Mouse (Mus musculus) hindbrain, postnatal 0 days (tissue): ENCODE results near the gene Adamts14. TPM values are rescaled to one million over a fixed set of nuclear protein-coding genes. Genes with fewer than 3 reads are reported as not detected.
A peak's percentile ranks its signal among the peaks of the same experiment; 100 is the strongest.

Experiments
- ATAC-seq: fragments of 200-750 bp; cut with Nextera tagmentation; 2 replicates; pipeline ENCODE4 v1.8.0; 2017; ENCODE audit warnings: mild to moderate bottlenecking, moderate TSS enrichment, moderate library complexity
- DNase-seq: peaks from one replicate; pipeline ENCODE4 v3.0.0-alpha.2; 2015; ENCODE audit warnings: low spot score
- H3K27ac ChIP-seq: fragments of 300-500 bp; sonication (generic); 2 replicates; pipeline ENCODE4 v1.5.1; 2014; ENCODE audit warnings: mild to moderate bottlenecking
- H3K27me3 ChIP-seq: fragments of 300-500 bp; sonication (generic); 2 replicates; pipeline ENCODE4 v1.6.1; 2014; ENCODE audit warnings: low read length, mixed read lengths; ENCODE audit not compliant: insufficient read depth
- H3K36me3 ChIP-seq: fragments of 300-500 bp; sonication (generic); 2 replicates; pipeline ENCODE4 v1.6.1; 2014; ENCODE audit warnings: low read length, mixed read lengths; ENCODE audit not compliant: insufficient read depth
- H3K4me1 ChIP-seq: fragments of 300-500 bp; sonication (generic); 2 replicates; pipeline ENCODE4 v1.6.1; 2014; ENCODE audit warnings: antibody characterized with exemption, low read length, mixed read lengths; ENCODE audit not compliant: insufficient read depth
- H3K4me2 ChIP-seq: fragments of 300-500 bp; sonication (generic); 2 replicates; pipeline ENCODE4 v1.6.1; 2014; ENCODE audit warnings: low read depth, mild to moderate bottlenecking, low read length, moderate library complexity, mixed read lengths
- H3K4me3 ChIP-seq: fragments of 300-500 bp; sonication (generic); 2 replicates; pipeline ENCODE4 v1.5.1; 2014; ENCODE audit warnings: low read length
- H3K9ac ChIP-seq: fragments of 300-500 bp; sonication (generic); replicated peaks from 2 replicates; pipeline ENCODE4 v1.6.1; 2014; ENCODE audit warnings: mild to moderate bottlenecking, low read length, moderate library complexity, mixed read lengths
- H3K9me3 ChIP-seq: fragments of 300-500 bp; sonication (generic); 2 replicates; pipeline ENCODE4 v1.6.1; 2016; ENCODE audit warnings: low read length, mixed read lengths
- CTCF ChIP-seq: IDR thresholded peaks from 2 replicates; pipeline ENCODE4 v1.5.1; 2016; ENCODE audit warnings: antibody characterized with exemption, control low read depth, low read depth
- WGBS: fragments of 180-500 bp; shearing (Covaris S2); extraction: QIAGEN DNeasy Blood & Tissue Kit; methylation state at CpG from one replicate; pipeline ENCODE4 v1.1.7; 2014; 5-methylcytosine and 5-hydroxymethylcytosine counted together
- polyA plus RNA-seq: library from polyadenylated mRNA; unstranded; fragments of >200 nt; fragmentation: Nextera tagmentation; extraction: Ambion mirVana; gene quantifications from 2 replicates; pipeline ENCODE4 v1.2.1, GENCODE M21; 2015
- total RNA-seq: library from RNA; depleted of rRNA; stranded (reverse); fragments of >200 nt; gene quantifications from 2 replicates; pipeline ENCODE4 v1.2.3, GENCODE M21; 2014

Adamts14 gene
- total and polyA plus RNA-seq, 2 experiments from 2014 or later: 0.36 to 1.8 TPM

GRCm38 (mm10) chr10:61275669-61276110 is 2.5 kb upstream of the Adamts14 start:
- Histone ChIP-seq H3K4me2 (no peak overlapping the region), H3K4me1 (peaks cover 10% of the 10 kb centered on the region; the same call in 1 of the 2 replicates), H3K27me3 (no peaks in the 10 kb centered on the region), H3K4me3 (no peak overlapping the region), H3K9ac (no peak overlapping the region), H3K36me3 (no peaks in the 10 kb centered on the region), H3K9me3 (no peaks in the 10 kb centered on the region), H3K27ac (no peak overlapping the region)
- TF ChIP-seq CTCF: peak; percentile 88
- 2% methylated on average over 5 of the region's 5 CpGs for whole genome bisulfite sequencing
- DNase-seq (peak; percentile 75), ATAC-seq (peak; percentile 71)

- Histone ChIP-seq H3K9ac (no peak overlapping the region), H3K9me3 (no peaks in the 10 kb centered on the region), H3K4me1 (peaks cover 10% of the 10 kb centered on the region; the same call in 1 of the 2 replicates), H3K27ac (no peak overlapping the region), H3K4me2 (no peak overlapping the region), H3K36me3 (no peaks in the 10 kb centered on the region), H3K4me3 (no peak overlapping the region), H3K27me3 (no peaks in the 10 kb centered on the region)
- DNase-seq (no peak), ATAC-seq (no peak)
- WGBS: 69% methylated on average over 2 of the region's 2 CpGs
- no peak for TF ChIP-seq CTCF
Observed at GRCm38 (mm10) chr10:61274532-61274931, 1.3 kb upstream of the Adamts14 start.

- Histone ChIP-seq H3K27ac (no peak overlapping the region), H3K36me3 (no peaks in the 10 kb centered on the region), H3K27me3 (no peaks in the 10 kb centered on the region), H3K9ac (no peak overlapping the region; the same call in 1 of the 2 replicates), H3K9me3 (no peaks in the 10 kb centered on the region), H3K4me1 (peaks cover 10% of the 10 kb centered on the region; the same call in 1 of the 2 replicates), H3K4me2 (peak overlapping the region; percentile 95; the same call in 1 of the 2 replicates), H3K4me3 (no peak overlapping the region)
- ATAC-seq (no peak), DNase-seq (no peak)
- 37% methylated on average over 7 of the region's 7 CpGs for WGBS
- no peak for TF ChIP-seq CTCF
Observed at GRCm38 (mm10) chr10:61273844-61274215, 592 bp upstream of the Adamts14 start.

- no peak for ATAC-seq
- H3K27ac ChIP-seq: no peak overlapping the region
- H3K9me3 ChIP-seq: no peaks in the 10 kb centered on the region
- H3K27me3 ChIP-seq: no peaks in the 10 kb centered on the region
- H3K9ac ChIP-seq: peak overlapping the region; percentile 40; the same call in 1 of the 2 replicates
- H3K4me2 ChIP-seq: peak overlapping the region; percentile 95
- 0 out of 2 replicates have a peak, but pooled peaks cover 7% of the 10 kb centered on the region for H3K4me1 ChIP-seq
- no peak for DNase-seq
- no peaks in the 10 kb centered on the region for H3K36me3 ChIP-seq
- H3K4me3 ChIP-seq: peak overlapping the region; percentile 53
- WGBS: 41% methylated on average over 5 of the region's 5 CpGs
- TF ChIP-seq CTCF: no peak
Observed at GRCm38 (mm10) chr10:61272631-61273030, 607 bp downstream of the Adamts14 start.

- no peak for TF ChIP-seq CTCF
- 61% methylated on average over 8 of the region's 8 CpGs for WGBS
- H3K9ac ChIP-seq: no peak overlapping the region
- H3K27me3 ChIP-seq: no peaks in the 10 kb centered on the region
- no peak overlapping the region for H3K27ac ChIP-seq
- no peaks in the 10 kb centered on the region for H3K36me3 ChIP-seq
- no peak overlapping the region for H3K4me3 ChIP-seq
- no peaks in the 10 kb centered on the region for H3K9me3 ChIP-seq
- DNase-seq: no peak
- 0 out of 2 replicates have a peak, but pooled peaks cover 7% of the 10 kb centered on the region for H3K4me1 ChIP-seq
- H3K4me2 ChIP-seq: peak overlapping the region; percentile 95; the same call in 1 of the 2 replicates
- ATAC-seq: no peak
Observed at GRCm38 (mm10) chr10:61272089-61272626, 1.1 kb downstream of the Adamts14 start.

GRCm38 (mm10) chr10:61267378-61267777 is 5.9 kb downstream of the Adamts14 start:
- ATAC-seq: no peak
- H3K9me3 ChIP-seq: no peaks in the 10 kb centered on the region
- 92% methylated on average over 5 of the region's 5 CpGs for WGBS
- no peak overlapping the region for H3K4me2 ChIP-seq
- no peak overlapping the region for H3K4me3 ChIP-seq
- H3K4me1 ChIP-seq: no peaks in the 10 kb centered on the region
- no peak for DNase-seq
- TF ChIP-seq CTCF: no peak
- no peak overlapping the region for H3K27ac ChIP-seq
- no peaks in the 10 kb centered on the region for H3K36me3 ChIP-seq
- no peak overlapping the region for H3K9ac ChIP-seq
- H3K27me3 ChIP-seq: no peaks in the 10 kb centered on the region

- H3K27ac ChIP-seq: no peak overlapping the region
- TF ChIP-seq CTCF: no peak
- no peaks in the 10 kb centered on the region for H3K9me3 ChIP-seq
- H3K4me1 ChIP-seq: peaks cover 3% of the 10 kb centered on the region; the same call in 1 of the 2 replicates
- ATAC-seq: no peak
- H3K4me3 ChIP-seq: no peak overlapping the region
- no peak for DNase-seq
- 85% methylated on average over 8 of the region's 8 CpGs for WGBS
- H3K27me3 ChIP-seq: no peaks in the 10 kb centered on the region
- H3K9ac ChIP-seq: no peak overlapping the region
- H3K36me3 ChIP-seq: no peaks in the 10 kb centered on the region
- no peak overlapping the region for H3K4me2 ChIP-seq
Observed at GRCm38 (mm10) chr10:61263606-61264005, 9.6 kb downstream of the Adamts14 start.
